Mouse (Mus musculus): Measurements from ENCODE around the gene Kifc3. TPM values are rescaled to one million over a fixed set of nuclear protein-coding genes. Genes with fewer than 3 reads are reported as not detected.
A peak's percentile ranks its signal among the peaks of the same experiment; 100 is the strongest.

Gene Kifc3
- polyA plus RNA-seq, 1 experiment from 2014 or later = 20.7 TPM

DNA sequence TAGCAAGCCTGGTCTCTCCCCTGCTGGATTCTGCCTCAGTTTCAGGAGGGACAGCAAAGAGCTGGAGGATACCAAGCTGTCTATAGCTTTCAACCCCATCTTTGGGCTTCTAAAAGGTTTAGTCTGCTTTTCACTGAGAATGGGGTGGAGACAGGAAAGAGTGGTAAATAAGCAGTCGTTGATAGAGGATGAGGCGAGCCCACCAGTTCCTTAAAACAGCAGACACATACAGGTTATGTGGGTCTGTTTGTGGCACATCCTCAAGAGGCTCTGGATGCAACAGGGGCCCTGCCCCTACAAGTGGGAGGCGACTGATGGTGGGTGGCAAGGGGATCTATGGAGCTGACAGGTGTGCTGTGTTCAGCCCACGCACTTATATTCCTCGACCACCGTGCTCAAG, 144.0 kb downstream of the Kifc3 start:
- H3K36me3 ChIP-seq (ENCODE audit: insufficient read depth) = no peaks in the 10 kb centered on the region

DNA sequence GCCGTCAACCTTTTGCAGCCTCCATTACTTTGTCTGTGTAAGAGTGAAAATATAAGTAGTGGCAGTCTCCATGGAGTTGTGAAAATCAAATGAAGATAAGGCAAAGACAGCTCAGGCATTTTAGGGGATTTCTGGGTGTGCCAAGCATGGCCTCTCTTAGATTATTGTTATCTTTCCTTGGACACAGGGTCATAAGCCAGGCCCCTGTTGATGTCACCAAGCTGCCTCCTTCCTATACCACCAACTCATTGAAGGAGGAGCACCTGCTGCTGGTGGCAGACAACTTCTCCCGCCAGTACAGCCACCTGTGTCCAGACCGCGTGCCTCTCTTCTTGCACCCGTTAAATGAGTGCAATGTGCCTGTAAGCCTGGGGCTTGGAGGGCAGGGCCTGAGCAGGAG, 146.2 kb downstream of the Kifc3 start:
- H3K4me3 ChIP-seq (ENCODE audit: low read depth, low read length) = no peak overlapping the region
- TF ChIP-seq CTCF (IDR thresholded peaks at IDR 0.05; ENCODE audit: low read depth) = no peak
- no peak for DNase-seq
- no peak overlapping the region for H3K27ac ChIP-seq (ENCODE audit: low read depth)
- ATAC-seq (ENCODE audit: insufficient read depth) = no peak
- 82% methylated on average over 5 of the region's 5 CpGs for WGBS
- no peaks in the 10 kb centered on the region for H3K9me3 ChIP-seq (ENCODE audit: low read depth, low read length)
- no peaks in the 10 kb centered on the region for H3K27me3 ChIP-seq (ENCODE audit: insufficient read depth, low read length)
- no peaks in the 10 kb centered on the region for H3K36me3 ChIP-seq (ENCODE audit: insufficient read depth)
- H3K4me1 ChIP-seq (ENCODE audit: insufficient read depth) = no peaks in the 10 kb centered on the region
- no peak overlapping the region for H3K4me2 ChIP-seq
- H3K9ac ChIP-seq = no peak overlapping the region

More for the DNA sequence above, 144.0 kb downstream of the Kifc3 start:
- 67% methylated on average over 6 of the region's 6 CpGs for WGBS
- no peak overlapping the region for H3K9ac ChIP-seq
- no peak overlapping the region for H3K4me3 ChIP-seq (ENCODE audit: low read depth, low read length)
- H3K9me3 ChIP-seq (ENCODE audit: low read depth, low read length) = no peaks in the 10 kb centered on the region
- ATAC-seq (ENCODE audit: insufficient read depth) (no peak), DNase-seq (no peak)
- H3K27ac ChIP-seq (ENCODE audit: low read depth) = no peak overlapping the region
- H3K4me1 ChIP-seq (ENCODE audit: insufficient read depth) = no peaks in the 10 kb centered on the region
- no peaks in the 10 kb centered on the region for H3K27me3 ChIP-seq (ENCODE audit: insufficient read depth, low read length)
- no peak overlapping the region for H3K4me2 ChIP-seq
- TF ChIP-seq CTCF (IDR thresholded peaks at IDR 0.05; ENCODE audit: low read depth) = no peak

DNA sequence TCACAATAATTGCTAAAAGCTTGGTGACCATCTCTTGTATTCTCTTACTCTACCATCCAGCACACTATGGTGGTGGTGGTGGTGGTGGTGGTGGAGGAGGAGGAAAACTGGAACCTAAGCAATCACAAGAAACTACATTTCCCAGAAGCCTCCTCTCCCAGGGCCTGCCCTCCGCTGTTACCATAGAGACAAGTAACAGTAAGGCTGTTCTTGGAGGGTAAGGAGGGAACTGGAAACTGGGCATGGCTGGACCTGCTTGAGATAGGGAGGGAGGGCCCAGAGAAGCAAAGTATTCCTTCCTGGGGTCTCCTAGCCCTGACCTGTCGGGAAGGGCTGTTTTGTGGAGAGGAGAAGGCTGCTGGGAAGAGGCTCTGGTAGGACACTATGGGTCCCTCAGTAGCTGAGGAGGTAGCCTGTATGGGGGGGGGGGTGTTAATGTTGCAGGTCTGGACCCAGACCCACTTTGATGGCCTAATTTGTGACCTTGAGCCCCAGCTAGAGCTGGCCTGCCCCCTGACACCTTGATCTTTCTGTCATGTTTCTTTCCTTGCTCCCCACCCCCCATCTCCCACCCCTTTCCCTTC, 147.6 kb downstream of the Kifc3 start, which contains the start of gene Drc7:
Gene Drc7, plus strand, starts transcription at position 177 of the 584 bp plus-strand sequence.
- TF ChIP-seq CTCF (IDR thresholded peaks at IDR 0.05; ENCODE audit: low read depth) = no peak
- DNase-seq (peak; percentile 41), ATAC-seq (ENCODE audit: insufficient read depth) (peak; percentile 82; the same call in 1 of the 2 replicates)
- Histone ChIP-seq H3K27ac (ENCODE audit: low read depth) (no peak within 1 kb of the TSS), H3K9me3 (ENCODE audit: low read depth, low read length) (no peaks in the 10 kb centered on the region), H3K9ac (no peak within 1 kb of the TSS), H3K36me3 (ENCODE audit: insufficient read depth) (no peaks in the 10 kb centered on the region), H3K4me3 (ENCODE audit: low read depth, low read length) (no peak within 1 kb of the TSS), H3K4me1 (ENCODE audit: insufficient read depth) (no peaks in the 10 kb centered on the region), H3K27me3 (ENCODE audit: insufficient read depth, low read length) (no peaks in the 10 kb centered on the region), H3K4me2 (no peak within 1 kb of the TSS)
- WGBS = 20% methylated on average over 2 of the region's 2 CpGs

DNA sequence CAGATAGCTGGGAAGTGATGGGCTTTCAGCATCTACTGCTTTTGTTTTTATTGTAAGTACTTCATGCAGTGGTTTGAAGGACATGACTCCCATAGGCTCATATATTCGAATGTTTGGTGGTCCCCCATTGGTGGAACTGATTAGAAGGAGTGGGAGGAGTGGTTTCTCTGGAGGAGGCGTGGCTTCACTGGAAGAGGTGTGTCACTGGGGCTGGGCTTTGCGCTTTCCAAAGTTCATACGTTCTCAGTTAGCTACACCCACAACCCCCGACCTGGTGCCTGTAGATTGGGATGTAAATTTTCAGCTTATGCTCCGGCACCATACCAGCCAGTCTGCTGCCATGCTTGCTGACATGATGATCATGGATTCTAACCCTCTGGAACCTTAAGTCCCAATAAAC, 148.2 kb downstream of the Kifc3 start:
- Histone ChIP-seq H3K4me1 (ENCODE audit: insufficient read depth) (no peaks in the 10 kb centered on the region), H3K9me3 (ENCODE audit: low read depth, low read length) (no peaks in the 10 kb centered on the region), H3K36me3 (ENCODE audit: insufficient read depth) (no peaks in the 10 kb centered on the region), H3K4me3 (ENCODE audit: low read depth, low read length) (no peak overlapping the region), H3K27ac (ENCODE audit: low read depth) (no peak overlapping the region), H3K27me3 (ENCODE audit: insufficient read depth, low read length) (no peaks in the 10 kb centered on the region), H3K9ac (no peak overlapping the region), H3K4me2 (no peak overlapping the region)
- WGBS = 46% methylated on average over 6 of the region's 6 CpGs
- DNase-seq (no peak), ATAC-seq (ENCODE audit: insufficient read depth) (0 out of 2 replicates have a peak, but pooled peaks have one; percentile 24)
- no peak for TF ChIP-seq CTCF (IDR thresholded peaks at IDR 0.05; ENCODE audit: low read depth)

Other genes starting within 250 kb of the Kifc3 start
- 33.8 and 45.3 TPM in 2 replicates for gene Adgrg1, start 228.1 kb downstream of the Kifc3 start, polyA plus RNA-seq (2014; fragmentation: Nextera tagmentation; extraction: Ambion mirVana)
- 4.0 and 4.7 TPM in 2 replicates for gene Adgrg3, start 185.1 kb downstream of the Kifc3 start, polyA plus RNA-seq (2014; fragmentation: Nextera tagmentation; extraction: Ambion mirVana)
- gene Drc7, start 147.7 kb downstream of the Kifc3 start, polyA plus RNA-seq (2014; fragmentation: Nextera tagmentation; extraction: Ambion mirVana) = 0.07 TPM in 1 of 2 replicates, not detected in the other
- 19.4 and 23.1 TPM in 2 replicates for gene Katnb1, start 121.6 kb downstream of the Kifc3 start, polyA plus RNA-seq (2014; fragmentation: Nextera tagmentation; extraction: Ambion mirVana)
- 0.28 and 0.69 TPM in 2 replicates for gene Cngb1, start 103.8 kb upstream of the Kifc3 start, polyA plus RNA-seq (2014; fragmentation: Nextera tagmentation; extraction: Ambion mirVana)
- gene Tepp, start 107.8 kb upstream of the Kifc3 start, polyA plus RNA-seq (2014; fragmentation: Nextera tagmentation; extraction: Ambion mirVana) = 0.37 and 0.53 TPM in 2 replicates
- 9.2 and 10.9 TPM in 2 replicates for gene Zfp319, start 129.1 kb upstream of the Kifc3 start, polyA plus RNA-seq (2014; fragmentation: Nextera tagmentation; extraction: Ambion mirVana)
- gene Usb1, start 129.5 kb upstream of the Kifc3 start, polyA plus RNA-seq (2014; fragmentation: Nextera tagmentation; extraction: Ambion mirVana) = 32.1 and 34.0 TPM in 2 replicates
- gene Mmp15, start 149.5 kb upstream of the Kifc3 start, polyA plus RNA-seq (2014; fragmentation: Nextera tagmentation; extraction: Ambion mirVana) = 22.5 and 25.6 TPM in 2 replicates
- gene Cfap20, start 232.1 kb upstream of the Kifc3 start, polyA plus RNA-seq (2014; fragmentation: Nextera tagmentation; extraction: Ambion mirVana) = 162 and 169 TPM in 2 replicates